Mouse (Mus musculus) stomach, postnatal 0 days (tissue): ENCODE measurements around the gene Gm17324.
"Not testable (repeated sequence)": the region's sequence is repeated elsewhere in the genome, so short reads cannot be mapped to it uniquely, and the experiment has no call there.

Experiments
- CTCF ChIP-seq: IDR thresholded peaks from 2 replicates; pipeline ENCODE4 v1.5.1; 2016; ENCODE audit warnings: antibody characterized with exemption, low read depth, mild to moderate bottlenecking, moderate library complexity
- EP300 ChIP-seq: optimal IDR thresholded peaks from 2 replicates; pipeline ENCODE3; 2016; ENCODE audit warnings: antibody characterized with exemption

GRCm38 (mm10) chr9:78478009-78478605 is 29.5 kb upstream of the Gm17324 start:
- TF ChIP-seq EP300, CTCF: not testable (repeated sequence)
